Mouse (Mus musculus): ENCODE data around the gene Auh.

GRCm38 (mm10) chr13:52819901-52820300 is 109.6 kb downstream of the Auh start:
- TF ChIP-seq CTCF (IDR thresholded peaks at IDR 0.05), result no peak
- no peak for TF ChIP-seq POLR2A (IDR thresholded peaks at IDR 0.05; ENCODE audit: insufficient read depth, low read depth, low read length)
